Mouse (Mus musculus) embryonic facial prominence, embryonic 12.5 days (tissue): ENCODE measurements around the gene Gm11099. TPM values are rescaled to one million over a fixed set of nuclear protein-coding genes. Genes with fewer than 3 reads are reported as not detected.

Source experiments
- ATAC-seq: fragments of 200-750 bp; cut with Nextera tagmentation; 2 replicates; pipeline ENCODE4 v1.8.0; 2017; ENCODE audit not compliant: insufficient number of reproducible peaks, insufficient read depth, low FRiP score, low TSS enrichment
- H3K27ac ChIP-seq: fragments of 300-500 bp; sonication (generic); 2 replicates; pipeline ENCODE4 v1.5.1; 2016; ENCODE audit warnings: mild to moderate bottlenecking
- H3K27me3 ChIP-seq: fragments of 300-500 bp; sonication (generic); 2 replicates; pipeline ENCODE4 v1.6.1; 2016; ENCODE audit warnings: mild to moderate bottlenecking, moderate library complexity
- H3K36me3 ChIP-seq: fragments of 300-500 bp; sonication (generic); 2 replicates; pipeline ENCODE4 v1.6.1; 2016; ENCODE audit warnings: mild to moderate bottlenecking
- H3K4me1 ChIP-seq: fragments of 300-500 bp; sonication (generic); 2 replicates; pipeline ENCODE4 v1.6.1; 2016
- H3K4me2 ChIP-seq: fragments of 300-500 bp; sonication (generic); replicated peaks from 2 replicates; pipeline ENCODE4 v1.6.1; 2016; ENCODE audit warnings: mild to moderate bottlenecking, moderate library complexity
- H3K4me3 ChIP-seq: fragments of 300-500 bp; sonication (generic); 2 replicates; pipeline ENCODE4 v1.5.1; 2016; ENCODE audit warnings: mild to moderate bottlenecking
- H3K9ac ChIP-seq: fragments of 300-500 bp; sonication (generic); 2 replicates; pipeline ENCODE4 v1.6.1; 2016; ENCODE audit warnings: mild to moderate bottlenecking, moderate library complexity
- H3K9me3 ChIP-seq: fragments of 300-500 bp; sonication (generic); 2 replicates; pipeline ENCODE4 v1.6.1; 2016; ENCODE audit warnings: mild to moderate bottlenecking, moderate library complexity
- WGBS: fragments of 180-500 bp; shearing (Covaris S2); methylation state at CpG from one replicate; pipeline ENCODE4 v1.1.7; 2016; 5-methylcytosine and 5-hydroxymethylcytosine counted together
- polyA plus RNA-seq: library from polyadenylated mRNA; unstranded; fragments of >200 nt; fragmentation: Nextera tagmentation; extraction: Ambion mirVana; gene quantifications from 2 replicates; pipeline ENCODE4 v1.2.1, GENCODE M21; 2016

Gene Gm11099
- polyA plus RNA-seq, 1 experiment from 2014 or later, result not detected

GRCm38 (mm10) chr2:58912339-58912738 is 53.1 kb downstream of the Gm11099 start:
- ATAC-seq, result no peak

DNA sequence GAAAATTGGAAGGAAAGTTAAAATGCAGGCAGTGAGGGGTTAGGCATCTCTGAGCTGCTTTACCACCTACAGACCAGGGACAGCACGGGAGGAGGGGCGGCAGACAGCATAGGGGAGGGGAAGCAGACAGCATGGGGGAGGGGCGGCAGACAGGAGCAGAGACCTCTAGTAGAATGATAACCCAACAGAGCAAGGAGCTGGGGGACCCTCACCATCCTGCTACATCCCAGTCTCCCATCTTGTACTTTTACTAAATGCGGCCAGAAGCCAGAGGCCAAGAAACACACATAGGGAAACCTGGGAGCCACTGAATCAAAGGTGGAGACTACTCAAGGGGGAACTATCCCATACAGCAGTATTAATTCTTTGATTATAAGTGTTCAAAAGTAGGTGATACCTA is 59.1 kb downstream of the Gm11099 start:
- Histone ChIP-seq H3K27ac (no peak overlapping the region), H3K4me3 (no peak overlapping the region), H3K9me3 (no peaks in the 10 kb centered on the region), H3K4me2 (no peak overlapping the region), H3K4me1 (no peaks in the 10 kb centered on the region), H3K9ac (no peak overlapping the region), H3K27me3 (no peaks in the 10 kb centered on the region), H3K36me3 (no peaks in the 10 kb centered on the region)
- ATAC-seq, result no peak
- WGBS, result 54% methylated on average over 4 of the region's 4 CpGs

More at GRCm38 (mm10) chr2:58912339-58912738, 53.1 kb downstream of the Gm11099 start:
- 93% methylated on average over 9 of the region's 9 CpGs for WGBS
- H3K4me2 ChIP-seq, result no peak overlapping the region
- H3K4me1 ChIP-seq, result no peaks in the 10 kb centered on the region; the same call in 1 of the 2 replicates
- no peaks in the 10 kb centered on the region for H3K9me3 ChIP-seq
- no peak overlapping the region for H3K27ac ChIP-seq
- H3K27me3 ChIP-seq, result no peaks in the 10 kb centered on the region
- H3K4me3 ChIP-seq, result no peak overlapping the region
- no peaks in the 10 kb centered on the region for H3K36me3 ChIP-seq
- no peak overlapping the region for H3K9ac ChIP-seq

- 90% methylated on average over 2 of the region's 2 CpGs for WGBS
- no peak for ATAC-seq
- Histone ChIP-seq H3K4me1 (0 out of 2 replicates have a peak, but pooled peaks cover 3% of the 10 kb centered on the region), H3K4me2 (no peak overlapping the region), H3K36me3 (no peaks in the 10 kb centered on the region), H3K4me3 (no peak overlapping the region), H3K27ac (no peak overlapping the region), H3K9me3 (no peaks in the 10 kb centered on the region), H3K27me3 (no peaks in the 10 kb centered on the region), H3K9ac (no peak overlapping the region)
Observed at GRCm38 (mm10) chr2:58925551-58925950, 66.3 kb downstream of the Gm11099 start.

DNA sequence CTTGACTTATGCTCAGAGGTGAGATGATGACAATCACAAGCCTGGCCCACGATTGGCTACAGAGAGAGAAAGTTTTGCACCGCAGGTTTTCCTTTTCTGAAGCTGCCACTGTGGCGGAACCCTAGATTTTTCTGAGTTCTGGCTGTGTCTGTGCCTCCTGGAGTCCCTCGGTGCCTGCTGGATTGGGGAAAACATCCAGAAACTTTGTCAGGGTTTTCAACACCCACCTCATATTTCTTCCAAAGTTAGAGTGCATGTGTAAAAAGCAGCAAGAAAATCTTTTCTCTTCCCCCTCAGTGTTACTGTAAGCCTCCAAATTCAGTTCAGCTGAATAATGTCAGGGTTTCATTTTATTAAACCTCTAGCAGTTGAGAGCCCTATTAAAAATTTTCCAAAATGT is 82.1 kb downstream of the Gm11099 start:
- Histone ChIP-seq H3K4me3 (no peak overlapping the region), H3K9me3 (no peaks in the 10 kb centered on the region), H3K27ac (no peak overlapping the region), H3K4me2 (no peak overlapping the region), H3K9ac (no peak overlapping the region), H3K4me1 (no peaks in the 10 kb centered on the region), H3K27me3 (no peaks in the 10 kb centered on the region), H3K36me3 (no peaks in the 10 kb centered on the region)
- 76% methylated on average over 4 of the region's 4 CpGs for WGBS
- no peak for ATAC-seq

DNA sequence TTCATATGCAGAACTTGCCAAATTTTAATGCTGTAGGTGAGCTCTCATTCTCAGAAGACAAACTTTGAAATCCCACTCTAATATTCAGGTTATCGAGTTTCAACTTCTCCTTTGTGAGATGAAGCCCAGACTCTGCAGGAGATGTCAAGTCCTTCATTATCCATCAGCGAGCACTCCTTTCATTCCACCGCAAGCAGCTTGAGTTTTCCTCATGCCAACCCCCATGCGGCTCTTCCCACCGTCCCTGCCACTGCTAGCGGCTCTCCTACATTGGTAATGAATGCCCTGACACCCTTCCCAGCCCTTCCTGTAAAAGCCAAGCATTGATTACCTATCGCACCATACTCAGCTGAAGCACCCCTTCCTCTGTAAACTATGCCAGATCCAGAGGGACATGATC is 89.6 kb downstream of the Gm11099 start:
- WGBS, result 74% methylated on average over 7 of the region's 7 CpGs
- H3K27me3 ChIP-seq, result no peaks in the 10 kb centered on the region

DNA sequence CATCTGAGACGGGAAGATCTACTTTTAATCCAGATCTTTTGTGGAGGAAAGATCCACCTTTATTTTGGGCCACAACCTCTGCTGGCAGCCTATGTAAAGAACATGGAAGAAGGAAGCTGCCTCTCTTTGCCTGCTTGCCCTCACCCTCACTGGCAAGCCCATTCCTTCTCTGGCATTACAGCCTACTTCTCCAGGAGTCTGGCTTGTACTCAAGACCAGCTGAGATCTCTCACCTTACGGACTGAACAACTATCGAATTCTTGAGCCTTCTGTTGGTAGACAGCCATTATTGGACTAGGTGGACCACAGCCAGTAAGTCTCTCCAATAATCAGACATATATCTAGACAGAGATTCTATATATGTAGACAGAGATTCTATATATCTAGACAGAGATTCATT is 92.9 kb downstream of the Gm11099 start:
- H3K9me3 ChIP-seq, result no peaks in the 10 kb centered on the region
- no peak overlapping the region for H3K4me3 ChIP-seq
- no peak for ATAC-seq
- no peaks in the 10 kb centered on the region for H3K4me1 ChIP-seq
- no peaks in the 10 kb centered on the region for H3K36me3 ChIP-seq
- no peak overlapping the region for H3K4me2 ChIP-seq
- H3K9ac ChIP-seq, result no peak overlapping the region
- no peak overlapping the region for H3K27ac ChIP-seq
- no peaks in the 10 kb centered on the region for H3K27me3 ChIP-seq
- 74% methylated on average over 3 of the region's 3 CpGs for WGBS

More for the DNA sequence above, 89.6 kb downstream of the Gm11099 start:
- no peaks in the 10 kb centered on the region for H3K36me3 ChIP-seq
- no peak overlapping the region for H3K4me3 ChIP-seq
- no peak overlapping the region for H3K4me2 ChIP-seq
- no peaks in the 10 kb centered on the region for H3K4me1 ChIP-seq
- ATAC-seq, result no peak
- no peak overlapping the region for H3K27ac ChIP-seq
- H3K9ac ChIP-seq, result no peak overlapping the region
- no peaks in the 10 kb centered on the region for H3K9me3 ChIP-seq

GRCm38 (mm10) chr2:58956351-58956750 is 97.1 kb downstream of the Gm11099 start:
- WGBS, result 90% methylated on average over 2 of the region's 2 CpGs
- no peaks in the 10 kb centered on the region for H3K27me3 ChIP-seq
- ATAC-seq, result no peak
- no peak overlapping the region for H3K9ac ChIP-seq
- no peaks in the 10 kb centered on the region for H3K36me3 ChIP-seq
- no peak overlapping the region for H3K4me3 ChIP-seq
- H3K4me1 ChIP-seq, result no peaks in the 10 kb centered on the region
- no peak overlapping the region for H3K4me2 ChIP-seq
- no peak overlapping the region for H3K27ac ChIP-seq
- no peaks in the 10 kb centered on the region for H3K9me3 ChIP-seq

DNA sequence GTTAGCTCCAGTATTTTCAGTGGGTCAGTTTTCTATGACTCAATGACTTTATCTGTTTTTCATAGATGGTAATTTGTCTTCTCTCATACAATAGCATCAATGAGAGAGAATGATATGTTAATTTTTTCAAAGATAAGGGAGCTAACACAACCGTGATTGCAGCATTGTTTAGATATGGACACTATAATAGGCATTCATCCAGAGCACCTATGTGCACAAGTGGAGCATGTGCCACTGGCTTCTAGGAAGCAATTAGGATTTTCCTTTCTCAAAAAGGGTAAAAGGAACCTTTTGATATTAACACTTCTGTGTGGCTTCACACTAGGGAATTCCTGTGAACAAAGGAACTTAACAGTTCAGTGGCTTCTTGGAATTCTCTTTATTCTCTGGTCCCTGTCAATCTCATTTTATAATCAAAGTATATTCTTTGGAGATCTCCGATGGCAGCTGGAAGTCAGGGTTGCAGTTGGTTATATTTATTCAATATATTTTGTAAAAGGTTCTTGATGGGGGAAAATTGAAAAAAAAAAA is 97.6 kb downstream of the Gm11099 start:
- no peak overlapping the region for H3K4me2 ChIP-seq
- 51% methylated on average over 2 of the region's 2 CpGs for WGBS
- no peaks in the 10 kb centered on the region for H3K9me3 ChIP-seq
- no peak overlapping the region for H3K27ac ChIP-seq
- no peaks in the 10 kb centered on the region for H3K36me3 ChIP-seq
- H3K27me3 ChIP-seq, result no peaks in the 10 kb centered on the region
- H3K4me3 ChIP-seq, result no peak overlapping the region
- ATAC-seq, result no peak
- no peaks in the 10 kb centered on the region for H3K4me1 ChIP-seq
- no peak overlapping the region for H3K9ac ChIP-seq
